Mouse (Mus musculus) limb, embryonic 14.5 days (tissue): ENCODE results near the gene Vps37c. TPM values are rescaled to one million over a fixed set of nuclear protein-coding genes. Genes with fewer than 3 reads are reported as not detected.
A peak's percentile ranks its signal among the peaks of the same experiment; 100 is the strongest.

ENCODE experiments used
- ATAC-seq: fragments of 200-750 bp; cut with Nextera tagmentation; 2 replicates; pipeline ENCODE4 v1.8.0; 2017; ENCODE audit warnings: low read depth, moderate number of reproducible peaks, moderate TSS enrichment; ENCODE audit not compliant: low FRiP score
- DNase-seq: peaks from one replicate; pipeline ENCODE4 v3.0.0-alpha.2; 2015; ENCODE audit warnings: low spot score
- H3K27ac ChIP-seq: fragments of 300-500 bp; sonication (generic); replicated peaks from 2 replicates; pipeline ENCODE4 v1.5.1; 2014; ENCODE audit warnings: low read depth, mild to moderate bottlenecking, low read length, moderate library complexity, mixed read lengths
- H3K27me3 ChIP-seq: fragments of 300-500 bp; sonication (generic); 2 replicates; pipeline ENCODE4 v1.6.1; 2014; ENCODE audit warnings: low read length, mixed read lengths; ENCODE audit not compliant: control insufficient read depth, insufficient read depth
- H3K36me3 ChIP-seq: fragments of 300-500 bp; sonication (generic); 2 replicates; pipeline ENCODE4 v1.6.1; 2014; ENCODE audit warnings: mild to moderate bottlenecking, low read length, moderate library complexity, mixed read lengths; ENCODE audit not compliant: control insufficient read depth, insufficient read depth
- H3K4me1 ChIP-seq: fragments of 300-500 bp; sonication (generic); 2 replicates; pipeline ENCODE4 v1.6.1; 2014; ENCODE audit warnings: antibody characterized with exemption, low read length, mixed read lengths; ENCODE audit not compliant: control insufficient read depth, insufficient read depth
- H3K4me2 ChIP-seq: fragments of 300-500 bp; sonication (generic); replicated peaks from 2 replicates; pipeline ENCODE4 v1.6.1; 2014; ENCODE audit warnings: low read depth, mild to moderate bottlenecking, low read length, moderate library complexity; ENCODE audit not compliant: severe bottlenecking
- H3K4me3 ChIP-seq: fragments of 300-500 bp; sonication (generic); replicated peaks from 2 replicates; pipeline ENCODE4 v1.5.1; 2014; ENCODE audit warnings: low read length
- H3K9ac ChIP-seq: fragments of 300-500 bp; sonication (generic); 2 replicates; pipeline ENCODE4 v1.6.1; 2014; ENCODE audit warnings: mild to moderate bottlenecking, low read depth, low read length, moderate library complexity; ENCODE audit not compliant: severe bottlenecking
- H3K9me3 ChIP-seq: fragments of 300-500 bp; sonication (generic); 2 replicates; pipeline ENCODE4 v1.6.1; 2016; ENCODE audit warnings: low read length; ENCODE audit not compliant: control insufficient read depth
- POLR2A ChIP-seq: fragments of 200-500 bp; IDR thresholded peaks from 2 replicates; pipeline ENCODE4 v1.8.0; 2012; ENCODE audit warnings: inconsistent platforms, mild to moderate bottlenecking, moderate library complexity, borderline replicate concordance; ENCODE audit not compliant: insufficient read depth, insufficient read length; ENCODE audit errors: extremely low read depth
- WGBS: fragments of 180-500 bp; shearing (Covaris S2); extraction: QIAGEN DNeasy Blood & Tissue Kit; methylation state at CpG from one replicate; pipeline ENCODE4 v1.1.7; 2014; 5-methylcytosine and 5-hydroxymethylcytosine counted together
- polyA plus RNA-seq, 2 experiments: library from polyadenylated mRNA; depleted of rRNA in 1 of 2; stranded (reverse) in 1 of 2; unstranded in 1 of 2; fragments of >200 nt; fragmentation: Nextera tagmentation in 1 of 2; extraction: Ambion mirVana in 1 of 2; gene quantifications; 2 replicates each; pipeline versions ENCODE4 v1.2.1 to v1.2.3; 2012 to 2014

Gene Vps37c
- polyA plus RNA-seq, 2 experiments: 30.2 to 42.6 TPM

DNA sequence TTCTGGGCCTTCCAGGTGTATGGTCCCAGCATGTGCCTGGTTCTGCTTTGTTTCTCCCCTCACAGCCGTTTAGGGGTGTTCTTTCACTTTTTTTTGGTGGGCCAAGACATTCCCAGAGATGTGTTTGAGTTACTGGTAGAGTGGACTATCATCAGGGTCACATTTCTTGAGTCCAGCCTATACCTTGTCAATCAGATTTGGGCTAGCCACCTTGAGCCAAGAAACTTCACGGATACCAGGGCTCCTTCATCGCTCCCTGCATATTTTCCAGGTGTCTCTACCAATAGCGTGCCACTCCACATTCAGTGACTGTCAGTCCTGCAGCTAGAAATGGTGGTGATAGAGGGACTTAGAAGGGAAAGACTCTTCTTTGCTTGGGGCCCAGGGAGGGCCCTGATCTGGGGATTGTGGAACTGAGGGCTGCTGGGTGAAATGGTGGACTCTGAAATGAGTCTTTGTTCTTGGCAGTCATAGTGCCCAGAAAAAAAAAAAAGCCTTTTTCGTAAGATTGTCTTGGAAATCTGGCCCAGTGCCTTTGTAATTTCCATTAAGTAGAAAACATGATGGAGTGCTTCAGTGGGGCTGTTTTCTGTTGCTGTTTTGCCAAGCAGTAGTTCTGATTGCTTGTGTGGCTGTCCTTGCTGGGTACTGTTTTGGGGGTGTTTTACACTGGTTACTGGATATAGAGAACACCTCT is 1.1 kb downstream of the Vps37c start:
- no peak for TF ChIP-seq POLR2A
- no peaks in the 10 kb centered on the region for H3K9me3 ChIP-seq
- H3K4me1 ChIP-seq: peaks cover 20% of the 10 kb centered on the region; the same call in 1 of the 2 replicates
- DNase-seq (no peak), ATAC-seq (no peak)
- no peaks in the 10 kb centered on the region for H3K27me3 ChIP-seq
- WGBS: 37% methylated on average over 5 of the region's 5 CpGs
- H3K4me2 ChIP-seq: peak overlapping the region; percentile 55
- no peaks in the 10 kb centered on the region for H3K36me3 ChIP-seq
- peak overlapping the region; percentile 93 for H3K27ac ChIP-seq
- H3K9ac ChIP-seq: peak overlapping the region; percentile 85
- peak overlapping the region; percentile 78 for H3K4me3 ChIP-seq

GRCm38 (mm10) chr19:10690336-10690735 is 1.8 kb downstream of the Vps37c start:
- Histone ChIP-seq H3K4me2 (peak overlapping the region; percentile 55), H3K4me1 (peaks cover 20% of the 10 kb centered on the region; the same call in 1 of the 2 replicates), H3K36me3 (no peaks in the 10 kb centered on the region), H3K4me3 (no peak overlapping the region), H3K9ac (no peak overlapping the region), H3K27me3 (no peaks in the 10 kb centered on the region), H3K27ac (peak overlapping the region; percentile 93; the same call in 1 of the 2 replicates), H3K9me3 (no peaks in the 10 kb centered on the region)
- 77% methylated on average over 3 of the region's 3 CpGs for WGBS
- ATAC-seq: no peak
- no peak for TF ChIP-seq POLR2A
- no peak for DNase-seq

GRCm38 (mm10) chr19:10691121-10691520 is 2.6 kb downstream of the Vps37c start:
- H3K9me3 ChIP-seq: no peaks in the 10 kb centered on the region
- no peaks in the 10 kb centered on the region for H3K36me3 ChIP-seq
- DNase-seq: no peak
- no peaks in the 10 kb centered on the region for H3K27me3 ChIP-seq
- no peak overlapping the region for H3K4me2 ChIP-seq
- H3K27ac ChIP-seq: no peak overlapping the region
- H3K9ac ChIP-seq: no peak overlapping the region
- no peak for TF ChIP-seq POLR2A
- ATAC-seq: no peak
- H3K4me1 ChIP-seq: peaks cover 22% of the 10 kb centered on the region; the same call in 1 of the 2 replicates
- no peak overlapping the region for H3K4me3 ChIP-seq
- 85% methylated on average over 4 of the region's 4 CpGs for WGBS

- Histone ChIP-seq H3K4me3 (no peak overlapping the region), H3K4me2 (no peak overlapping the region), H3K27ac (no peak overlapping the region), H3K9ac (no peak overlapping the region), H3K9me3 (no peaks in the 10 kb centered on the region), H3K27me3 (no peaks in the 10 kb centered on the region), H3K4me1 (peaks cover 23% of the 10 kb centered on the region; the same call in 1 of the 2 replicates), H3K36me3 (no peaks in the 10 kb centered on the region)
- WGBS: 73% methylated on average over 3 of the region's 3 CpGs
- DNase-seq (no peak), ATAC-seq (no peak)
- TF ChIP-seq POLR2A: no peak
These were observed 3.1 kb downstream of the Vps37c start for GRCm38 (mm10) chr19:10691660-10692059.

- Histone ChIP-seq H3K9me3 (no peaks in the 10 kb centered on the region), H3K27me3 (no peaks in the 10 kb centered on the region), H3K27ac (no peak overlapping the region), H3K9ac (no peak overlapping the region), H3K4me1 (peaks cover 29% of the 10 kb centered on the region), H3K4me2 (no peak overlapping the region), H3K4me3 (no peak overlapping the region), H3K36me3 (no peaks in the 10 kb centered on the region)
- 87% methylated on average over 4 of the region's 4 CpGs for WGBS
- no peak for TF ChIP-seq POLR2A
- no peak for ATAC-seq
- no peak for DNase-seq
These were observed 3.8 kb downstream of the Vps37c start for GRCm38 (mm10) chr19:10692361-10692760.
